Mouse (Mus musculus): ENCODE results near the gene Col4a3. TPM values are rescaled to one million over a fixed set of nuclear protein-coding genes. Genes with fewer than 3 reads are reported as not detected.

Gene Col4a3
- polyA plus RNA-seq, 1 experiment from 2014 or later = 0.05 TPM

GRCm38 (mm10) chr1:82686866-82687265 is 100.1 kb downstream of the Col4a3 start:
- no peak overlapping the region for H3K9ac ChIP-seq (replicated peaks)
- H3K36me3 ChIP-seq = no peaks in the 10 kb centered on the region
- no peak overlapping the region for H3K4me2 ChIP-seq
- H3K9me3 ChIP-seq = no peaks in the 10 kb centered on the region
- H3K4me1 ChIP-seq (replicated peaks) = no peaks in the 10 kb centered on the region
- no peak overlapping the region for H3K27ac ChIP-seq
- H3K27me3 ChIP-seq = no peaks in the 10 kb centered on the region
- no peak overlapping the region for H3K4me3 ChIP-seq (replicated peaks)
- 82% methylated on average over 2 of the region's 2 CpGs for WGBS
- ATAC-seq (ENCODE audit: insufficient number of reproducible peaks, insufficient read depth, low FRiP score, low TSS enrichment, low read depth) = no peak

GRCm38 (mm10) chr1:82687931-82688330 is 101.2 kb downstream of the Col4a3 start:
- H3K27me3 ChIP-seq = no peaks in the 10 kb centered on the region
- 87% methylated on average over 6 of the region's 6 CpGs for WGBS
- no peak overlapping the region for H3K4me2 ChIP-seq
- no peaks in the 10 kb centered on the region for H3K9me3 ChIP-seq
- no peak overlapping the region for H3K27ac ChIP-seq
- no peak for ATAC-seq (ENCODE audit: insufficient number of reproducible peaks, insufficient read depth, low FRiP score, low TSS enrichment, low read depth)
- no peaks in the 10 kb centered on the region for H3K4me1 ChIP-seq (replicated peaks)
- H3K4me3 ChIP-seq (replicated peaks) = no peak overlapping the region
- no peaks in the 10 kb centered on the region for H3K36me3 ChIP-seq
- no peak overlapping the region for H3K9ac ChIP-seq (replicated peaks)

- ATAC-seq (ENCODE audit: insufficient number of reproducible peaks, insufficient read depth, low FRiP score, low TSS enrichment, low read depth) = no peak
- peaks cover 5% of the 10 kb centered on the region; the same call in 1 of the 2 replicates for H3K4me1 ChIP-seq (replicated peaks)
- no peak overlapping the region for H3K4me3 ChIP-seq (replicated peaks)
- no peaks in the 10 kb centered on the region for H3K27me3 ChIP-seq
- no peak overlapping the region for H3K9ac ChIP-seq (replicated peaks)
- H3K36me3 ChIP-seq = no peaks in the 10 kb centered on the region
- H3K9me3 ChIP-seq = no peaks in the 10 kb centered on the region
- H3K4me2 ChIP-seq = no peak overlapping the region
- WGBS = 61% methylated on average over 3 of the region's 3 CpGs
- H3K27ac ChIP-seq = no peak overlapping the region
Measured at GRCm38 (mm10) chr1:82695915-82696314, 109.2 kb downstream of the Col4a3 start.

GRCm38 (mm10) chr1:82717816-82718512 is 131.2 kb downstream of the Col4a3 start:
- no peaks in the 10 kb centered on the region for H3K4me1 ChIP-seq (replicated peaks)
- H3K27me3 ChIP-seq = peaks cover 6% of the 10 kb centered on the region; the same call in 1 of the 2 replicates
- no peak overlapping the region for H3K4me2 ChIP-seq
- no peak overlapping the region for H3K27ac ChIP-seq
- H3K9me3 ChIP-seq = no peaks in the 10 kb centered on the region
- no peak overlapping the region for H3K4me3 ChIP-seq (replicated peaks)
- no peaks in the 10 kb centered on the region for H3K36me3 ChIP-seq
- 81% methylated on average over 9 of the region's 9 CpGs for WGBS
- H3K9ac ChIP-seq (replicated peaks) = no peak overlapping the region
- ATAC-seq (ENCODE audit: insufficient number of reproducible peaks, insufficient read depth, low FRiP score, low TSS enrichment, low read depth) = no peak

GRCm38 (mm10) chr1:82724339-82725025 is 137.8 kb downstream of the Col4a3 start, which contains the start of gene Mff:
Mff (plus strand) TSS chr1:82724890.
- H3K4me3 ChIP-seq (replicated peaks) = peak within 1 kb of the TSS; percentile 82
- H3K36me3 ChIP-seq = peaks cover 15% of the 10 kb centered on the region
- peak; percentile 98 for ATAC-seq (ENCODE audit: insufficient number of reproducible peaks, insufficient read depth, low FRiP score, low TSS enrichment, low read depth)
- peak within 1 kb of the TSS; percentile 94 for H3K9ac ChIP-seq (replicated peaks)
- no peaks in the 10 kb centered on the region for H3K9me3 ChIP-seq
- H3K4me2 ChIP-seq = peak within 1 kb of the TSS; percentile 90
- peaks cover 8% of the 10 kb centered on the region for H3K4me1 ChIP-seq (replicated peaks)
- H3K27ac ChIP-seq = peak within 1 kb of the TSS; percentile 69; the same call in 1 of the 2 replicates
- 10% methylated on average over 38 of the region's 38 CpGs for WGBS
- H3K27me3 ChIP-seq = no peaks in the 10 kb centered on the region

GRCm38 (mm10) chr1:82725026-82725874 is 138.5 kb downstream of the Col4a3 start:
- Histone ChIP-seq H3K9me3 (no peaks in the 10 kb centered on the region), H3K4me1 (replicated peaks) (peaks cover 8% of the 10 kb centered on the region), H3K27ac (peak overlapping the region; percentile 69; the same call in 1 of the 2 replicates), H3K27me3 (no peaks in the 10 kb centered on the region), H3K4me3 (replicated peaks) (peak overlapping the region; percentile 82), H3K9ac (replicated peaks) (peak overlapping the region; percentile 94), H3K4me2 (peak overlapping the region; percentile 90), H3K36me3 (peaks cover 22% of the 10 kb centered on the region)
- 2% methylated on average over 37 of the region's 37 CpGs for WGBS
- ATAC-seq (ENCODE audit: insufficient number of reproducible peaks, insufficient read depth, low FRiP score, low TSS enrichment, low read depth) = peak; percentile 97

- Histone ChIP-seq H3K9ac (replicated peaks) (peak overlapping the region; percentile 94), H3K27ac (no peak overlapping the region), H3K4me2 (peak overlapping the region; percentile 90), H3K4me1 (replicated peaks) (peaks cover 8% of the 10 kb centered on the region), H3K9me3 (no peaks in the 10 kb centered on the region), H3K4me3 (replicated peaks) (peak overlapping the region; percentile 82), H3K36me3 (peaks cover 28% of the 10 kb centered on the region), H3K27me3 (no peaks in the 10 kb centered on the region)
- WGBS = 53% methylated on average over 4 of the region's 4 CpGs
- ATAC-seq (ENCODE audit: insufficient number of reproducible peaks, insufficient read depth, low FRiP score, low TSS enrichment, low read depth) = no peak
Measured at GRCm38 (mm10) chr1:82725875-82726185, 139.1 kb downstream of the Col4a3 start.

- Histone ChIP-seq H3K4me3 (replicated peaks) (no peak overlapping the region), H3K27ac (no peak overlapping the region), H3K4me1 (replicated peaks) (peaks cover 8% of the 10 kb centered on the region), H3K36me3 (peaks cover 35% of the 10 kb centered on the region), H3K4me2 (no peak overlapping the region), H3K9ac (replicated peaks) (no peak overlapping the region), H3K27me3 (no peaks in the 10 kb centered on the region), H3K9me3 (no peaks in the 10 kb centered on the region)
- ATAC-seq (ENCODE audit: insufficient number of reproducible peaks, insufficient read depth, low FRiP score, low TSS enrichment, low read depth) = no peak
- 90% methylated on average over 5 of the region's 5 CpGs for WGBS
Measured at GRCm38 (mm10) chr1:82726482-82726881, 139.8 kb downstream of the Col4a3 start.

- no peaks in the 10 kb centered on the region for H3K27me3 ChIP-seq
- no peak overlapping the region for H3K9ac ChIP-seq (replicated peaks)
- no peaks in the 10 kb centered on the region for H3K4me1 ChIP-seq (replicated peaks)
- no peak overlapping the region for H3K4me3 ChIP-seq (replicated peaks)
- H3K4me2 ChIP-seq = no peak overlapping the region
- no peaks in the 10 kb centered on the region for H3K9me3 ChIP-seq
- ATAC-seq (ENCODE audit: insufficient number of reproducible peaks, insufficient read depth, low FRiP score, low TSS enrichment, low read depth) = no peak
- WGBS = 100% methylated on average over 1 of the region's 1 CpGs
- H3K36me3 ChIP-seq = peaks cover 90% of the 10 kb centered on the region
- H3K27ac ChIP-seq = no peak overlapping the region
Measured at GRCm38 (mm10) chr1:82733357-82733756, 146.6 kb downstream of the Col4a3 start.

- no peak overlapping the region for H3K4me3 ChIP-seq (replicated peaks)
- H3K4me1 ChIP-seq (replicated peaks) = no peaks in the 10 kb centered on the region
- 78% methylated on average over 1 of the region's 1 CpGs for WGBS
- H3K36me3 ChIP-seq = peaks cover 67% of the 10 kb centered on the region
- no peaks in the 10 kb centered on the region for H3K27me3 ChIP-seq
- ATAC-seq (ENCODE audit: insufficient number of reproducible peaks, insufficient read depth, low FRiP score, low TSS enrichment, low read depth) = no peak
- no peaks in the 10 kb centered on the region for H3K9me3 ChIP-seq
- no peak overlapping the region for H3K9ac ChIP-seq (replicated peaks)
- H3K4me2 ChIP-seq = no peak overlapping the region
- no peak overlapping the region for H3K27ac ChIP-seq
Measured at GRCm38 (mm10) chr1:82738066-82738465, 151.3 kb downstream of the Col4a3 start.

- ATAC-seq (ENCODE audit: insufficient number of reproducible peaks, insufficient read depth, low FRiP score, low TSS enrichment, low read depth) = no peak
- WGBS = 89% methylated on average over 7 of the region's 7 CpGs
Measured at GRCm38 (mm10) chr1:82741539-82741938, 154.8 kb downstream of the Col4a3 start.

More at GRCm38 (mm10) chr1:82741539-82741938, 154.8 kb downstream of the Col4a3 start:
- Histone ChIP-seq H3K4me3 (replicated peaks) (no peak overlapping the region), H3K27me3 (no peaks in the 10 kb centered on the region), H3K4me2 (no peak overlapping the region), H3K9me3 (no peaks in the 10 kb centered on the region), H3K9ac (replicated peaks) (no peak overlapping the region), H3K36me3 (peaks cover 47% of the 10 kb centered on the region), H3K27ac (no peak overlapping the region), H3K4me1 (replicated peaks) (no peaks in the 10 kb centered on the region)
